Mouse (Mus musculus) hindbrain, embryonic 12.5 days (tissue): ENCODE measurements at regions not wholly inside any gene's neighbourhood (a gene's known extent, or its start where the extent isn't known, plus 50 kb on each side); places are given as distances from the start of the nearest gene placed in this dataset.

Experiments used
- ATAC-seq: fragments of 200-750 bp; cut with Nextera tagmentation; 2 replicates; pipeline ENCODE4 v1.8.0; 2017; ENCODE audit warnings: moderate TSS enrichment; ENCODE audit not compliant: low FRiP score
- H3K27ac ChIP-seq: fragments of 300-500 bp; sonication (generic); 2 replicates; pipeline ENCODE4 v1.5.1; 2016; ENCODE audit warnings: mild to moderate bottlenecking
- H3K27me3 ChIP-seq: fragments of 300-500 bp; sonication (generic); 2 replicates; pipeline ENCODE4 v1.6.1; 2016; ENCODE audit warnings: mild to moderate bottlenecking
- H3K36me3 ChIP-seq: fragments of 300-500 bp; sonication (generic); 2 replicates; pipeline ENCODE4 v1.6.1; 2016; ENCODE audit warnings: mild to moderate bottlenecking
- H3K4me1 ChIP-seq: fragments of 300-500 bp; sonication (generic); 2 replicates; pipeline ENCODE4 v1.6.1; 2016
- H3K4me2 ChIP-seq: fragments of 300-500 bp; sonication (generic); replicated peaks from 2 replicates; pipeline ENCODE4 v1.6.1; 2016; ENCODE audit warnings: mild to moderate bottlenecking
- H3K4me3 ChIP-seq: fragments of 300-500 bp; sonication (generic); 2 replicates; pipeline ENCODE4 v1.5.1; 2016; ENCODE audit warnings: mild to moderate bottlenecking
- H3K9ac ChIP-seq: fragments of 300-500 bp; sonication (generic); 2 replicates; pipeline ENCODE4 v1.6.1; 2016; ENCODE audit warnings: mild to moderate bottlenecking, moderate library complexity
- H3K9me3 ChIP-seq: fragments of 300-500 bp; sonication (generic); replicated peaks from 2 replicates; pipeline ENCODE4 v1.6.1; 2016; ENCODE audit warnings: mild to moderate bottlenecking
- WGBS: fragments of 180-500 bp; shearing (Covaris S2); methylation state at CpG from one replicate; pipeline ENCODE4 v1.1.7; 2016; 5-methylcytosine and 5-hydroxymethylcytosine counted together

DNA sequence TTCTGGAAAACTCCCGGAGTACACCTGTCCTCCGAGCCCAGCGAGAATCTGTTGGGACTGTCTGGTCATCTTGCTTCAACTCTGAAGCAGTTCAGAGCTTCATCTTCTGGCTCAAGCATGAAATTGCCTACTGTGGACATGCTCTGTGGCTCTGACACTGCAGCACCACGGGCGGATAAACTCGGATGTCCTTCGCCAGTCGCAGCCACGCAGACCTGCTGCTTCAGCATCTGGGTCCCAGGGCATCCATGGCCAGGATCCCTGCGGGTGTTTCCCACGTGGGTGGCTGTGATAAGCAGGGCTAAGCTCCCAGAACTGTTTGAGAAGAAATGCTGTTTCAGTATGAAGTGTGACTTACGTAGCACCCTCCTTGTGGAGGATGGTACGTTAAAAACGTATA, 807.6 kb upstream of the Car8 start:
- WGBS: 88% methylated on average over 14 of the region's 14 CpGs
- Histone ChIP-seq H3K27me3 (no peaks in the 10 kb centered on the region), H3K4me3 (no peak overlapping the region), H3K4me2 (no peak overlapping the region), H3K4me1 (no peaks in the 10 kb centered on the region), H3K9ac (no peak overlapping the region), H3K9me3 (no peaks in the 10 kb centered on the region), H3K36me3 (no peaks in the 10 kb centered on the region), H3K27ac (no peak overlapping the region)
- no peak for ATAC-seq

DNA sequence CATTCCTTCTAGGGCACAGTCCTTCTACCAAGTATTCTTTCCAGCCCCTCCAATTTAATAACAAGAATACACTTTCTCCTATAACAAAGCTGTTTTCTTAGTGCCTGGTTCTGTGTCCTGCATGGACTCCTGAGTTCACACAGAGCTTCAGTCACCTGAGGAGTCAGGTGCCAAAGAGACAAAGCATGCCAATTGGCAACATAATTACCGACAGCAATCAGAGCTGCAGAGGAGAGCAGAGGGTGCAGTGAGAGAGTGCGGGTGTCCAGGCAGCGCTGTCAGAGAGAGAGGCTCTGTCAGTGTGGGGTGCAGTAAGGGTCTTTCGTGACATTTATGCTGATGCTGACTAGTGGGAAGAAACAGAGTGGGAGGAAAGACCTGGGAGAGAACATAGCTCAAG, 807.2 kb upstream of the Car8 start:
- Histone ChIP-seq H3K36me3 (no peaks in the 10 kb centered on the region), H3K4me1 (no peaks in the 10 kb centered on the region), H3K4me2 (no peak overlapping the region), H3K9me3 (no peaks in the 10 kb centered on the region), H3K27me3 (no peaks in the 10 kb centered on the region), H3K27ac (no peak overlapping the region), H3K9ac (no peak overlapping the region), H3K4me3 (no peak overlapping the region)
- no peak for ATAC-seq
- 84% methylated on average over 4 of the region's 4 CpGs for WGBS

- H3K4me2 ChIP-seq: no peak overlapping the region
- H3K9ac ChIP-seq: no peak overlapping the region
- H3K9me3 ChIP-seq: no peaks in the 10 kb centered on the region
- H3K36me3 ChIP-seq: no peaks in the 10 kb centered on the region
- no peak overlapping the region for H3K27ac ChIP-seq
- WGBS: 81% methylated on average over 4 of the region's 4 CpGs
- no peak overlapping the region for H3K4me3 ChIP-seq
- no peaks in the 10 kb centered on the region for H3K27me3 ChIP-seq
- no peak for ATAC-seq
- H3K4me1 ChIP-seq: peaks cover 8% of the 10 kb centered on the region; the same call in 1 of the 2 replicates
Observed at GRCm38 (mm10) chr4:9036005-9036404, 797.2 kb upstream of the Car8 start.

GRCm38 (mm10) chr4:9035350-9035749, 796.5 kb upstream of the Car8 start:
- Histone ChIP-seq H3K4me3 (no peak overlapping the region), H3K27ac (no peak overlapping the region), H3K27me3 (no peaks in the 10 kb centered on the region), H3K9ac (no peak overlapping the region), H3K4me2 (no peak overlapping the region), H3K36me3 (no peaks in the 10 kb centered on the region), H3K4me1 (peaks cover 8% of the 10 kb centered on the region; the same call in 1 of the 2 replicates), H3K9me3 (no peaks in the 10 kb centered on the region)
- ATAC-seq: no peak
- 71% methylated on average over 4 of the region's 4 CpGs for WGBS

GRCm38 (mm10) chr4:9034280-9034679, 795.4 kb upstream of the Car8 start:
- Histone ChIP-seq H3K27ac (no peak overlapping the region), H3K4me1 (peaks cover 8% of the 10 kb centered on the region; the same call in 1 of the 2 replicates), H3K4me2 (no peak overlapping the region), H3K27me3 (no peaks in the 10 kb centered on the region), H3K9me3 (no peaks in the 10 kb centered on the region), H3K9ac (no peak overlapping the region), H3K4me3 (no peak overlapping the region), H3K36me3 (no peaks in the 10 kb centered on the region)
- 50% methylated on average over 4 of the region's 4 CpGs for WGBS
- ATAC-seq: no peak

DNA sequence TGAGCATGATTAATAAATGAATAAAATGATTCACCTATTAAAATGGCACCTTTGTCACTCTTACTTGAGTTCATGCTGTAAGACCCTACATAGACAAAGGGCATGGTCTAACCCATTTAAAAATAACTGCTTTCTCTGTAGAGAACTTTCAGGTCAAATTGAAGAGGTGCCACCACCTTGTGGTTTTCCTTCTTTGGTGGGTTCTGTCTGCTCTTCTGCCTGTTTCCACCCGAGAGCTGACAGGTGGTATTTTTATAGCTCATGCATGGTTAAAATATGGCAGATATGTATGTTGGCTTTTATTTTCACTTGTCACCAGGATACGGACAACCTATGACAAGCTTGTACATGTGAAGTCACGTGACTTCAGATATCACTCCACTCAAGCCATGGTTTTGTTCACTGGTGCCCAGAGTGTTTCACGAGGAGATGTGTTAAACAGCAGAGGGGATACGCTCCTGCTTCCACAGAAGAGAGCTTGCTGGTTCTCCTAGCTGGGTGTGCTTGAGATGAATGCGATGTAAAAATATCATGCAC, 794.3 kb upstream of the Car8 start:
- 87% methylated on average over 6 of the region's 6 CpGs for WGBS
- H3K27ac ChIP-seq: no peak overlapping the region

DNA sequence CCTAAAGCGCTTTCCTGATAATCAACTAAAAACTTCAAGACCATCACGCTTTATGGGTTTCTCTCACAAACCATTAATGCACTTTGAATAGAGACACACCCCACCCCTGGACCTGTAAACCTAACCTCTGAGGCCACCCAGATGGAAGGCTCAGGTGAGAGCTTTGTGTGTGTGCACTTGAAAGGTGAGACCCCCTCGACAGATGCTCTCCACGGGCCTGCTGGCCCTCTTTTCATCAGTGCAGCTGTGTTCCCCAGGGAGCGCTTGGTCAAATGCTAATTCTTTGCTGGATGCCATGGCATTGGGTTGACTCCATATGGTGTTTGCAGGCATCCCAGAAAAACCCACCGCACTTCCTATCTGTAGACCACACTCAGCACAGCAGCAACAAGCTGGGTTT, 792.8 kb upstream of the Car8 start:
- H3K9ac ChIP-seq: no peak overlapping the region
- peaks cover 22% of the 10 kb centered on the region for H3K4me1 ChIP-seq
- H3K27ac ChIP-seq: no peak overlapping the region
- no peaks in the 10 kb centered on the region for H3K27me3 ChIP-seq
- no peak overlapping the region for H3K4me2 ChIP-seq
- H3K4me3 ChIP-seq: no peak overlapping the region
- no peak for ATAC-seq
- no peaks in the 10 kb centered on the region for H3K36me3 ChIP-seq
- no peaks in the 10 kb centered on the region for H3K9me3 ChIP-seq
- WGBS: 35% methylated on average over 6 of the region's 6 CpGs

More for the DNA sequence above, 794.3 kb upstream of the Car8 start:
- no peak overlapping the region for H3K4me2 ChIP-seq
- H3K9me3 ChIP-seq: no peaks in the 10 kb centered on the region
- H3K9ac ChIP-seq: no peak overlapping the region
- no peaks in the 10 kb centered on the region for H3K36me3 ChIP-seq
- H3K4me1 ChIP-seq: peaks cover 17% of the 10 kb centered on the region
- ATAC-seq: no peak
- H3K4me3 ChIP-seq: no peak overlapping the region
- no peaks in the 10 kb centered on the region for H3K27me3 ChIP-seq

DNA sequence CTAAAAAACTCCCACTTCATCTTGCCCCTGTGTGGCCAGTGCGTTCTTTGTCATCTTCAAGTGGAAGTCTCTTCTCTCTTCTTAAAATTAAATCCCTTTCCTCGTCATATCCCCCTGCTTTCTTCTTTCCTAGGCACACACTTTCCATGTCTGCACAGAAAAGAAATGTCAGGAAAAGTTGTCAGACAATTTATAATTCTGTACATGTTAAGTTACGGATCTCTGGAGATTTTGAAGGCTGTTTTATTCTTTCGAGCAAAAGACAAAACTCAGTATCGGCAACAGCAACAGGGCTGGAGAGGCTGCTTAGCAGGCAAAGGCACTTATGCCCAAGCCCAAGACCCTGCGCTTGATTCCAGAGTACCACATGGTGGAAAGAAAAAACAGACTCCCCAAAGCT, 790.1 kb upstream of the Car8 start:
- H3K4me3 ChIP-seq: no peak overlapping the region
- 24% methylated on average over 6 of the region's 6 CpGs for WGBS
- H3K27ac ChIP-seq: peak overlapping the region; percentile 23; the same call in 1 of the 2 replicates
- no peaks in the 10 kb centered on the region for H3K9me3 ChIP-seq
- no peaks in the 10 kb centered on the region for H3K27me3 ChIP-seq
- no peaks in the 10 kb centered on the region for H3K36me3 ChIP-seq
- 0 out of 2 replicates have a peak, but pooled peaks have one; percentile 26 for ATAC-seq
- peak overlapping the region; percentile 83 for H3K4me2 ChIP-seq
- H3K4me1 ChIP-seq: peaks cover 22% of the 10 kb centered on the region
- no peak overlapping the region for H3K9ac ChIP-seq

- Histone ChIP-seq H3K4me3 (peak overlapping the region; percentile 34), H3K4me2 (peak overlapping the region; percentile 83), H3K9ac (peak overlapping the region; percentile 56), H3K36me3 (no peaks in the 10 kb centered on the region), H3K27me3 (no peaks in the 10 kb centered on the region), H3K4me1 (peaks cover 22% of the 10 kb centered on the region), H3K9me3 (no peaks in the 10 kb centered on the region), H3K27ac (peak overlapping the region; percentile 71; the same call in 1 of the 2 replicates)
- peak; percentile 49 for ATAC-seq
- 1% methylated on average over 12 of the region's 12 CpGs for WGBS
Observed at GRCm38 (mm10) chr4:9028475-9028874, 789.6 kb upstream of the Car8 start.

- H3K4me2 ChIP-seq: peak overlapping the region; percentile 83
- no peaks in the 10 kb centered on the region for H3K9me3 ChIP-seq
- peak; percentile 83 for ATAC-seq
- no peaks in the 10 kb centered on the region for H3K36me3 ChIP-seq
- peak overlapping the region; percentile 71; the same call in 1 of the 2 replicates for H3K27ac ChIP-seq
- under 1% methylated on average over 30 of the region's 30 CpGs for WGBS
- H3K4me3 ChIP-seq: peak overlapping the region; percentile 34
- peak overlapping the region; percentile 56 for H3K9ac ChIP-seq
- H3K4me1 ChIP-seq: peaks cover 22% of the 10 kb centered on the region
- H3K27me3 ChIP-seq: no peaks in the 10 kb centered on the region
Observed at GRCm38 (mm10) chr4:9027798-9028404, 789.1 kb upstream of the Car8 start.

DNA sequence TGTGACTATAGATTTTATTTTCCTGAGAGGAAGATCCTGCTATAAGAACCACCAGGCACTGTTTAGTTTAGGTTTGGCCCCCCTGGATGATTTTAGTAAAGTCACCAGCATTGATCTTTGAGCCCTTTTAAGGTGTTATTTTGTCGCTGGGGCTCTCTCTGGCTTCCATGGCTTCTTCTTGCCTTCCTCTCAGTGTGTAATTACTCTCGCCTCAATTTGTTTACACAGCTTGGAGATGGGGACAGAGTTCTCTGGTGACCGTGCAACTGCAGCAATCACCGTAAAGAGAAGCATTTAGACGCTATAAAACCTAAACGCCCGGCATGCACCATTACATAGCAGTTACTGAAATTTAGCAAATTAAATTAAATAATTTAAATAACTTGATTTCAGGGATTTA, 788.5 kb upstream of the Car8 start:
- H3K9ac ChIP-seq: peak overlapping the region; percentile 20; the same call in 1 of the 2 replicates
- WGBS: 20% methylated on average over 7 of the region's 7 CpGs
- no peak for ATAC-seq
- peak overlapping the region; percentile 83 for H3K4me2 ChIP-seq
- H3K4me3 ChIP-seq: no peak overlapping the region
- no peaks in the 10 kb centered on the region for H3K9me3 ChIP-seq
- no peaks in the 10 kb centered on the region for H3K27me3 ChIP-seq
- H3K4me1 ChIP-seq: peaks cover 22% of the 10 kb centered on the region
- no peak overlapping the region for H3K27ac ChIP-seq
- H3K36me3 ChIP-seq: no peaks in the 10 kb centered on the region

DNA sequence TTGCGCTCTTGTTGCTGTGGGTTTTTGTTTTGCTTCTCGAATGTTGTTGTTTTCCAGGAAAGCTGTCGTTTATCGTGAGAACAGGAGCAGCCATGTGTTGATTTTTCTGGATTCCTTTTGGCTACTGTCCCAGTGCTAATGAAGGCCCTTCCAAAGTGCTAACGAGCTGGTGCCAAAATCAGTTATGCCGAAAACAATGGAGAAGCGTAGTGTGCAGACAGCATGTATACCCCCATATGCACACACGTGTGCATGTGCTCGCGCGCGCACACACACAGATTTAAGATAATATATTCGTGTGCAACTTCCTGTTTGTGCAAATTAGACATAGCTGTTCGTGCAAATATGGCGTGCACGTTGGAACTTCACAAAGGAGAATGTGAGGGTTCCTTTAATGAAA, 788.0 kb upstream of the Car8 start:
- Histone ChIP-seq H3K9ac (no peak overlapping the region), H3K27ac (no peak overlapping the region), H3K4me1 (peaks cover 20% of the 10 kb centered on the region), H3K4me3 (no peak overlapping the region), H3K36me3 (no peaks in the 10 kb centered on the region), H3K27me3 (no peaks in the 10 kb centered on the region), H3K9me3 (no peaks in the 10 kb centered on the region), H3K4me2 (no peak overlapping the region)
- no peak for ATAC-seq
- 70% methylated on average over 16 of the region's 16 CpGs for WGBS
